Mouse (Mus musculus) neural tube, embryonic 14.5 days (tissue): ENCODE data around the gene Etv2. TPM values are rescaled to one million over a fixed set of nuclear protein-coding genes. Genes with fewer than 3 reads are reported as not detected.
A peak's percentile ranks its signal among the peaks of the same experiment; 100 is the strongest.

Source experiments
- ATAC-seq: fragments of 200-750 bp; cut with Nextera tagmentation; 2 replicates; pipeline ENCODE4 v1.8.0; 2017; ENCODE audit warnings: low read depth, mild to moderate bottlenecking, moderate TSS enrichment, moderate library complexity
- H3K27ac ChIP-seq: fragments of 300-500 bp; sonication (generic); 2 replicates; pipeline ENCODE4 v1.5.1; 2014; ENCODE audit warnings: low read depth, mild to moderate bottlenecking, control low read depth, low read length, moderate library complexity, mixed read lengths
- H3K27me3 ChIP-seq: fragments of 300-500 bp; sonication (generic); 2 replicates; pipeline ENCODE4 v1.6.1; 2014; ENCODE audit warnings: low read length; ENCODE audit not compliant: control insufficient read depth, insufficient read depth
- H3K36me3 ChIP-seq: fragments of 300-500 bp; sonication (generic); 2 replicates; pipeline ENCODE4 v1.6.1; 2014; ENCODE audit warnings: low read length, mixed read lengths; ENCODE audit not compliant: control insufficient read depth, insufficient read depth
- H3K4me1 ChIP-seq: fragments of 300-500 bp; sonication (generic); 2 replicates; pipeline ENCODE4 v1.6.1; 2014; ENCODE audit warnings: low read length; ENCODE audit not compliant: control insufficient read depth, insufficient read depth
- H3K4me2 ChIP-seq: fragments of 300-500 bp; sonication (generic); 2 replicates; pipeline ENCODE4 v1.6.1; 2014; ENCODE audit warnings: mild to moderate bottlenecking, low read depth, low read length, control low read depth
- H3K4me3 ChIP-seq: fragments of 300-500 bp; sonication (generic); 2 replicates; pipeline ENCODE4 v1.5.1; 2014; ENCODE audit warnings: low read depth, low read length, control low read depth, mixed read lengths
- H3K9ac ChIP-seq: fragments of 300-500 bp; sonication (generic); replicated peaks from 2 replicates; pipeline ENCODE4 v1.6.1; 2014; ENCODE audit warnings: low read depth, mild to moderate bottlenecking, control low read depth, low read length, mixed read lengths
- H3K9me3 ChIP-seq: fragments of 300-500 bp; sonication (generic); 2 replicates; pipeline ENCODE4 v1.6.1; 2016; ENCODE audit warnings: low read length; ENCODE audit not compliant: control insufficient read depth
- WGBS: fragments of 180-500 bp; shearing (Covaris S2); extraction: QIAGEN DNeasy Blood & Tissue Kit; methylation state at CpG from one replicate; pipeline ENCODE4 v1.1.7; 2014; 5-methylcytosine and 5-hydroxymethylcytosine counted together
- polyA plus RNA-seq: library from polyadenylated mRNA; unstranded; fragments of >200 nt; fragmentation: Nextera tagmentation; extraction: Ambion mirVana; gene quantifications from 2 replicates; pipeline ENCODE4 v1.2.1, GENCODE M21; 2014

Gene Etv2
- polyA plus RNA-seq, 1 experiment from 2014 or later: not detected

- ATAC-seq: no peak
- Histone ChIP-seq H3K9ac (no peak overlapping the region), H3K9me3 (no peaks in the 10 kb centered on the region), H3K27me3 (no peaks in the 10 kb centered on the region), H3K4me1 (no peaks in the 10 kb centered on the region), H3K4me2 (no peak overlapping the region), H3K4me3 (no peak overlapping the region), H3K36me3 (no peaks in the 10 kb centered on the region), H3K27ac (no peak overlapping the region)
- 67% methylated on average over 4 of the region's 4 CpGs for WGBS
These were observed 41.1 kb downstream of the Etv2 start for GRCm38 (mm10) chr7:30594510-30595024.

GRCm38 (mm10) chr7:30593579-30594509, 41.8 kb downstream of the Etv2 start:
- no peak for ATAC-seq
- WGBS: 71% methylated on average over 10 of the region's 10 CpGs
- Histone ChIP-seq H3K4me1 (no peaks in the 10 kb centered on the region), H3K36me3 (no peaks in the 10 kb centered on the region), H3K4me2 (no peak overlapping the region), H3K9ac (no peak overlapping the region), H3K9me3 (no peaks in the 10 kb centered on the region), H3K27ac (no peak overlapping the region), H3K4me3 (no peak overlapping the region), H3K27me3 (no peaks in the 10 kb centered on the region)

GRCm38 (mm10) chr7:30592772-30593423, 42.8 kb downstream of the Etv2 start:
- no peaks in the 10 kb centered on the region for H3K9me3 ChIP-seq
- ATAC-seq: no peak
- WGBS: 58% methylated on average over 5 of the region's 5 CpGs
- no peak overlapping the region for H3K4me2 ChIP-seq
- H3K9ac ChIP-seq: no peak overlapping the region
- H3K4me3 ChIP-seq: no peak overlapping the region
- no peaks in the 10 kb centered on the region for H3K36me3 ChIP-seq
- H3K27me3 ChIP-seq: peaks cover 3% of the 10 kb centered on the region; the same call in 1 of the 2 replicates
- no peaks in the 10 kb centered on the region for H3K4me1 ChIP-seq
- H3K27ac ChIP-seq: no peak overlapping the region

DNA sequence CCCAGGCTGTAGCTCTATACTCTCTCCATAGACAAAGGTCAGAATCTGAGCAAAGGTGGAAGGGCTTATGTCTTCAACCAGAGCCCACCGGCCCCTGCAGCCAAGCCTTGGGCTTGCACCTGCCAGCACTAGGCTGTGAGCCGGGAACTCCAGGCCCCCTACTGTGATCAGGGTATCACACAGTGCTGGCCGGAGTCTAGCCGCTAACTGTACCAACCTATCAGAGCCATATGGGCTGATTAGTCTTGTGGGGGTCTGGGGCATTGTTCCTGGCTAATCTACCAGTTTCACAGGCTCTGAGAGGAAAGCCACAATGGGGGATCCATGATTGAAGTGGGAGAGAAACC, 44.1 kb downstream of the Etv2 start:
- H3K27me3 ChIP-seq: peaks cover 3% of the 10 kb centered on the region; the same call in 1 of the 2 replicates
- 0 out of 2 replicates have a peak, but pooled peaks cover 2% of the 10 kb centered on the region for H3K36me3 ChIP-seq
- H3K9me3 ChIP-seq: no peaks in the 10 kb centered on the region
- peaks cover 11% of the 10 kb centered on the region for H3K4me1 ChIP-seq
- no peak overlapping the region for H3K9ac ChIP-seq
- no peak for ATAC-seq
- 35% methylated on average over 4 of the region's 4 CpGs for WGBS
- H3K4me3 ChIP-seq: no peak overlapping the region
- H3K27ac ChIP-seq: no peak overlapping the region
- no peak overlapping the region for H3K4me2 ChIP-seq

DNA sequence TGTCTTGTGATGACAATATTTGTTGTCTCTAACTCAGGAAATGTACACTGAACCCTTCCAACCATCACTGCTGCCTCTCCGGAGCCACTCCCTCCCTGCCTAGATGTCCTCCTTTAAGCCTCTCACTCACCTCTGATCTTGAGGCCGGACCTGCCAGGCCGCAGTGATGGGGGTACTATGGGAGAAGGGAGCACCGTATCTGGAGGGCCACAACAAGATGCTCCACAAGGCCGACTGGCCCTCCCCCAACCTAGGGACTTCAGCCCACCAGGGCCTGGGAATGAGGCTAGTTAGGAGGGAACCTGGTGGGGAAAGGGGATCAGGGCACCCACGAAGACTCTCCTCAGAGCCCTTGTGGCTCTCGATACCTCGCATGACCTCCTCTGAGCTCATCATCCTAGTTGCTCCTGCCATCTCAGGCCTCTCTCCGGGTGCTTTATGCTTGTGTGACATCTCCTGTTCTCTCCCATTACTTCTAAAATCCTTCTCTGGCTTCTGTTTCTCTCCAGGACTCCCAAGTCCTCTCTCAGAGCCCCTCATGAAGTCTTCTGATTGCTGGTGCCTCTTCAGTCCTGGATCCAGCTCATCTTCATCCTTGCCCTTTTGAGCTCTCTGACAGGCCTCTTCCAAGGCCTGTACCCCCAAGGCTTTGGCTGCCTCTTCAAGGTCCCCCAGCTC, 44.6 kb downstream of the Etv2 start:
- WGBS: 92% methylated on average over 9 of the region's 9 CpGs
- peaks cover 13% of the 10 kb centered on the region for H3K4me1 ChIP-seq
- H3K27me3 ChIP-seq: peaks cover 3% of the 10 kb centered on the region; the same call in 1 of the 2 replicates
- H3K36me3 ChIP-seq: peaks cover 6% of the 10 kb centered on the region; the same call in 1 of the 2 replicates
- no peak overlapping the region for H3K4me3 ChIP-seq
- ATAC-seq: no peak
- H3K9ac ChIP-seq: no peak overlapping the region
- no peaks in the 10 kb centered on the region for H3K9me3 ChIP-seq
- no peak overlapping the region for H3K27ac ChIP-seq
- no peak overlapping the region for H3K4me2 ChIP-seq

DNA sequence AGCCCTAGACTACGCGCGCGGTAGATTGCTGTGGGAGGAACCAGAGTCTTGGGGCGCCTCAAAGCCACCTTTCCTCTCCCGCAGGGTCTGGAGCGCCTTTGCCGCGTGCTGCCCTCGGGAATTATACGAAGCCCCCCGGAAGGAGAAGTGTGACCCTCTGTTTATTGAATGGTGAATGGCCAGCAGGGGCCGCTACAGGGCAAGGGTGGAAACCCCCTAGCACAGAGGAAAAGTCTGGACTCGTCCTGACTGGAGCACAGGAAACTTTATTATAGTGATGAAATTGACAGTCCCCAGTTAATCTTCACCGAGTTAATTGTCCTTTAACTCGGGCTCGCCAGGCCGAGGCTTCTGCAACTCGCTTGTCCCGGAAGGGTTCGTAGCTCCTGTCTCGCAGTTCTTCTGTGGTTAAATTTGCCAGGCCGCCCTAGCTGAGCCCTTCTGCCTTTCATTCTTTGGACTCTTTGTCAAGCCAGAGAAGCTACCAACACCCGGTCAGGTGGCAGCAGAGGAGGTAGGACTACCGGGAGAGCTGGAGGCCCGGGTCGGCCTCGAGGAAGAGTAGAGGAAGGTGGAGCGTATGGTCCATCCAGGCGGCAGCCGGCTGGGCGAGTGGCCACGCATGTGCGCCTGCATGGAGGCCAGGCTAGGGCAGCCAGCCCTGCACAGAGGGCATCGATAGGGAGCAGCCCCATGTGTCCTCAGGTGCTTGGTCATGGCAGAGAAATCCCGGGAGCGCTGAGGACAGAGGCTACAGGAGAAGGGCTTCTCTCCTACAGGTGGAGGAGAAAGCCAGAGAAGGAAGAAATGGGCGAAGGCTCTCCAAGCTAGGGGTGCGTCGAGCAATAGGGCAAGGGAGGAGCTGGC, 46.0 kb downstream of the Etv2 start:
- WGBS: 28% methylated on average over 40 of the region's 40 CpGs
- H3K27me3 ChIP-seq: peaks cover 3% of the 10 kb centered on the region; the same call in 1 of the 2 replicates
- no peaks in the 10 kb centered on the region for H3K9me3 ChIP-seq
- ATAC-seq: peak; percentile 72
- peak overlapping the region; percentile 92 for H3K27ac ChIP-seq
- peaks cover 13% of the 10 kb centered on the region for H3K4me1 ChIP-seq
- peaks cover 19% of the 10 kb centered on the region for H3K36me3 ChIP-seq
- H3K4me3 ChIP-seq: peak overlapping the region; percentile 93
- H3K9ac ChIP-seq: peak overlapping the region; percentile 96
- peak overlapping the region; percentile 97 for H3K4me2 ChIP-seq

- ATAC-seq: peak; percentile 93
- peak within 1 kb of the TSS; percentile 97 for H3K4me2 ChIP-seq
- H3K36me3 ChIP-seq: peaks cover 28% of the 10 kb centered on the region
- peaks cover 3% of the 10 kb centered on the region; the same call in 1 of the 2 replicates for H3K27me3 ChIP-seq
- peak within 1 kb of the TSS; percentile 93 for H3K4me3 ChIP-seq
- H3K9ac ChIP-seq: peak within 1 kb of the TSS; percentile 96
- H3K27ac ChIP-seq: peak within 1 kb of the TSS; percentile 92
- 0% methylated on average over 52 of the region's 68 CpGs for WGBS
- no peaks in the 10 kb centered on the region for H3K9me3 ChIP-seq
- peaks cover 13% of the 10 kb centered on the region for H3K4me1 ChIP-seq
These were observed 46.8 kb downstream of the Etv2 start, which contains the start of gene Kmt2b for GRCm38 (mm10) chr7:30588676-30589434. Kmt2b (minus strand) TSS chr7:30588726.
